Mouse (Mus musculus) midbrain, postnatal 0 days (tissue): ENCODE data around the gene Pold3. TPM values are rescaled to one million over a fixed set of nuclear protein-coding genes. Genes with fewer than 3 reads are reported as not detected.
A peak's percentile ranks its signal among the peaks of the same experiment; 100 is the strongest.

Source experiments
- ATAC-seq: fragments of 200-750 bp; cut with Nextera tagmentation; 2 replicates; pipeline ENCODE4 v1.8.0; 2017; ENCODE audit warnings: moderate number of reproducible peaks, mild to moderate bottlenecking, moderate TSS enrichment, moderate library complexity; ENCODE audit not compliant: low FRiP score
- DNase-seq: peaks from one replicate; pipeline ENCODE4 v3.0.0-alpha.2; 2015; ENCODE audit warnings: low spot score
- H3K27ac ChIP-seq: fragments of 300-500 bp; sonication (generic); 2 replicates; pipeline ENCODE4 v1.5.1; 2014; ENCODE audit warnings: low read depth, mild to moderate bottlenecking, low read length, mixed read lengths
- H3K27me3 ChIP-seq: fragments of 300-500 bp; sonication (generic); 2 replicates; pipeline ENCODE4 v1.6.1; 2014; ENCODE audit warnings: low read length, control low read depth, mixed read lengths; ENCODE audit not compliant: insufficient read depth
- H3K36me3 ChIP-seq: fragments of 300-500 bp; sonication (generic); 2 replicates; pipeline ENCODE4 v1.6.1; 2014; ENCODE audit warnings: low read length, control low read depth, mixed read lengths; ENCODE audit not compliant: insufficient read depth
- H3K4me1 ChIP-seq: fragments of 300-500 bp; sonication (generic); 2 replicates; pipeline ENCODE4 v1.6.1; 2014; ENCODE audit warnings: mild to moderate bottlenecking, control low read depth, antibody characterized with exemption, low read length, mixed read lengths; ENCODE audit not compliant: insufficient read depth
- H3K4me2 ChIP-seq: fragments of 300-500 bp; sonication (generic); 2 replicates; pipeline ENCODE4 v1.6.1; 2014; ENCODE audit warnings: low read depth, mild to moderate bottlenecking, low read length, mixed read lengths; ENCODE audit not compliant: poor library complexity, severe bottlenecking
- H3K4me3 ChIP-seq: fragments of 300-500 bp; sonication (generic); 2 replicates; pipeline ENCODE4 v1.5.1; 2014; ENCODE audit warnings: low read depth, mild to moderate bottlenecking, low read length, moderate library complexity
- H3K9ac ChIP-seq: fragments of 300-500 bp; sonication (generic); replicated peaks from 2 replicates; pipeline ENCODE4 v1.6.1; 2014; ENCODE audit warnings: mild to moderate bottlenecking, low read length, moderate library complexity, mixed read lengths; ENCODE audit not compliant: poor library complexity, severe bottlenecking
- H3K9me3 ChIP-seq: fragments of 300-500 bp; sonication (generic); 2 replicates; pipeline ENCODE4 v1.6.1; 2016; ENCODE audit warnings: low read length, control low read depth
- CTCF ChIP-seq: IDR thresholded peaks from 2 replicates; pipeline ENCODE4 v1.5.1; 2016; ENCODE audit warnings: antibody characterized with exemption, mild to moderate bottlenecking
- WGBS: fragments of 180-500 bp; shearing (Covaris S2); extraction: QIAGEN DNeasy Blood & Tissue Kit; methylation state at CpG from one replicate; pipeline ENCODE4 v1.1.7; 2014; 5-methylcytosine and 5-hydroxymethylcytosine counted together
- polyA plus RNA-seq: library from polyadenylated mRNA; unstranded; fragments of >200 nt; fragmentation: Nextera tagmentation; extraction: Ambion mirVana; gene quantifications from 2 replicates; pipeline ENCODE4 v1.2.1, GENCODE M21; 2015
- total RNA-seq: library from RNA; depleted of rRNA; stranded (reverse); fragments of >200 nt; gene quantifications from 2 replicates; pipeline ENCODE4 v1.2.3, GENCODE M21; 2014

Pold3 gene
- total and polyA plus RNA-seq, 2 experiments from 2014 or later, result 35.5 to 42.6 TPM

- peak; percentile 67 for DNase-seq
- WGBS, result 56% methylated on average over 6 of the region's 6 CpGs
- TF ChIP-seq CTCF, result peak; percentile 78
- Histone ChIP-seq H3K27me3 (no peaks in the 10 kb centered on the region), H3K36me3 (peaks cover 3% of the 10 kb centered on the region; the same call in 1 of the 2 replicates), H3K27ac (no peak overlapping the region), H3K9ac (no peak overlapping the region), H3K4me3 (no peak overlapping the region), H3K9me3 (no peaks in the 10 kb centered on the region), H3K4me1 (no peaks in the 10 kb centered on the region), H3K4me2 (no peak overlapping the region)
- no peak for ATAC-seq
These were observed 2.1 kb upstream of the Pold3 start for GRCm38 (mm10) chr7:100123486-100123885.

- H3K4me2 ChIP-seq, result peak overlapping the region; percentile 64
- DNase-seq (peak; percentile 32), ATAC-seq (peak; percentile 42)
- no peaks in the 10 kb centered on the region for H3K4me1 ChIP-seq
- H3K9me3 ChIP-seq, result no peaks in the 10 kb centered on the region
- H3K4me3 ChIP-seq, result peak overlapping the region; percentile 83
- no peaks in the 10 kb centered on the region for H3K27me3 ChIP-seq
- peaks cover 6% of the 10 kb centered on the region for H3K36me3 ChIP-seq
- peak overlapping the region; percentile 48 for H3K27ac ChIP-seq
- peak overlapping the region; percentile 71 for H3K9ac ChIP-seq
- 1% methylated on average over 21 of the region's 25 CpGs for WGBS
- TF ChIP-seq CTCF, result no peak
These were observed 539 bp downstream of the Pold3 start for GRCm38 (mm10) chr7:100120791-100121261.

DNA sequence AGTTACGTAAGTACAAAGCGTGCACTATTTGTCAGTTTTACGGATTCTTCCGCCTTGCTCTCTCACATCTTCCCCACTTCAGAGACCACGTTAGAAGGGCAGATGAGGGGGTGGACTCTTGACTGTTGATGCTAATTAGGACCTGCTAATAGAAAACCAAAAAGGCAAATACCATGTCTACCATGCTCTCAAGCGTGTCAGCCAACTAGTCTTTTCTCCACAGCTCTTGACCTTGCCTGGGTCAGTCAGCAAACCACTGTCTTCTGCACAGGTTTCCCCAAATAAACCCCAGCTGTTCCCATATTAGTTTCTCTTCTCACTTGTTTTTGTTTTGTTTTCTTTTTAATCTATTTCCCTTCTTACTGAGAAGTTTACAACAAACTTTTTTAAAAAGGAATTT is 7.1 kb downstream of the Pold3 start:
- ATAC-seq, result no peak
- 93% methylated on average over 6 of the region's 6 CpGs for WGBS
- H3K4me2 ChIP-seq, result no peak overlapping the region
- no peak for DNase-seq
- H3K9ac ChIP-seq, result no peak overlapping the region
- H3K4me1 ChIP-seq, result no peaks in the 10 kb centered on the region
- H3K4me3 ChIP-seq, result no peak overlapping the region
- peaks cover 23% of the 10 kb centered on the region for H3K36me3 ChIP-seq
- TF ChIP-seq CTCF, result no peak
- H3K9me3 ChIP-seq, result no peaks in the 10 kb centered on the region
- no peaks in the 10 kb centered on the region for H3K27me3 ChIP-seq
- no peak overlapping the region for H3K27ac ChIP-seq

- 79% methylated on average over 7 of the region's 7 CpGs for WGBS
- H3K4me1 ChIP-seq, result no peaks in the 10 kb centered on the region
- no peak overlapping the region for H3K9ac ChIP-seq
- H3K27ac ChIP-seq, result no peak overlapping the region
- no peak overlapping the region for H3K4me2 ChIP-seq
- no peaks in the 10 kb centered on the region for H3K27me3 ChIP-seq
- H3K36me3 ChIP-seq, result peaks cover 20% of the 10 kb centered on the region
- DNase-seq (no peak), ATAC-seq (no peak)
- no peak overlapping the region for H3K4me3 ChIP-seq
- H3K9me3 ChIP-seq, result no peaks in the 10 kb centered on the region
- no peak for TF ChIP-seq CTCF
These were observed 7.5 kb downstream of the Pold3 start for GRCm38 (mm10) chr7:100113821-100114220.

GRCm38 (mm10) chr7:100111506-100111905 is 9.9 kb downstream of the Pold3 start:
- H3K4me1 ChIP-seq, result no peaks in the 10 kb centered on the region
- no peak for ATAC-seq
- no peak overlapping the region for H3K27ac ChIP-seq
- H3K36me3 ChIP-seq, result peaks cover 17% of the 10 kb centered on the region; the same call in 1 of the 2 replicates
- no peak overlapping the region for H3K4me2 ChIP-seq
- no peak for TF ChIP-seq CTCF
- DNase-seq, result no peak
- H3K27me3 ChIP-seq, result no peaks in the 10 kb centered on the region
- H3K9me3 ChIP-seq, result no peaks in the 10 kb centered on the region
- no peak overlapping the region for H3K4me3 ChIP-seq
- no peak overlapping the region for H3K9ac ChIP-seq
- WGBS, result 71% methylated on average over 10 of the region's 10 CpGs

GRCm38 (mm10) chr7:100108341-100108740 is 13.0 kb downstream of the Pold3 start:
- WGBS, result 67% methylated on average over 3 of the region's 3 CpGs
- DNase-seq (peak; percentile 66), ATAC-seq (no peak)
- no peaks in the 10 kb centered on the region for H3K4me1 ChIP-seq
- peak; percentile 79 for TF ChIP-seq CTCF
- no peaks in the 10 kb centered on the region for H3K9me3 ChIP-seq
- H3K4me2 ChIP-seq, result no peak overlapping the region
- H3K4me3 ChIP-seq, result no peak overlapping the region
- peaks cover 31% of the 10 kb centered on the region for H3K36me3 ChIP-seq
- no peak overlapping the region for H3K9ac ChIP-seq
- H3K27me3 ChIP-seq, result no peaks in the 10 kb centered on the region
- H3K27ac ChIP-seq, result no peak overlapping the region
